Mouse (Mus musculus) neural tube, embryonic 14.5 days (tissue): ENCODE data around the gene Tdp1. TPM values are rescaled to one million over a fixed set of nuclear protein-coding genes. Genes with fewer than 3 reads are reported as not detected.

Experiments
- ATAC-seq: fragments of 200-750 bp; cut with Nextera tagmentation; 2 replicates; pipeline ENCODE4 v1.8.0; 2017; ENCODE audit warnings: low read depth, mild to moderate bottlenecking, moderate TSS enrichment, moderate library complexity
- H3K27ac ChIP-seq: fragments of 300-500 bp; sonication (generic); 2 replicates; pipeline ENCODE4 v1.5.1; 2014; ENCODE audit warnings: low read depth, mild to moderate bottlenecking, control low read depth, low read length, moderate library complexity, mixed read lengths
- H3K27me3 ChIP-seq: fragments of 300-500 bp; sonication (generic); 2 replicates; pipeline ENCODE4 v1.6.1; 2014; ENCODE audit warnings: low read length; ENCODE audit not compliant: control insufficient read depth, insufficient read depth
- H3K36me3 ChIP-seq: fragments of 300-500 bp; sonication (generic); 2 replicates; pipeline ENCODE4 v1.6.1; 2014; ENCODE audit warnings: low read length, mixed read lengths; ENCODE audit not compliant: control insufficient read depth, insufficient read depth
- H3K4me1 ChIP-seq: fragments of 300-500 bp; sonication (generic); 2 replicates; pipeline ENCODE4 v1.6.1; 2014; ENCODE audit warnings: low read length; ENCODE audit not compliant: control insufficient read depth, insufficient read depth
- H3K4me2 ChIP-seq: fragments of 300-500 bp; sonication (generic); 2 replicates; pipeline ENCODE4 v1.6.1; 2014; ENCODE audit warnings: mild to moderate bottlenecking, low read depth, low read length, control low read depth
- H3K4me3 ChIP-seq: fragments of 300-500 bp; sonication (generic); 2 replicates; pipeline ENCODE4 v1.5.1; 2014; ENCODE audit warnings: low read depth, low read length, control low read depth, mixed read lengths
- H3K9ac ChIP-seq: fragments of 300-500 bp; sonication (generic); replicated peaks from 2 replicates; pipeline ENCODE4 v1.6.1; 2014; ENCODE audit warnings: low read depth, mild to moderate bottlenecking, control low read depth, low read length, mixed read lengths
- H3K9me3 ChIP-seq: fragments of 300-500 bp; sonication (generic); 2 replicates; pipeline ENCODE4 v1.6.1; 2016; ENCODE audit warnings: low read length; ENCODE audit not compliant: control insufficient read depth
- WGBS: fragments of 180-500 bp; shearing (Covaris S2); extraction: QIAGEN DNeasy Blood & Tissue Kit; methylation state at CpG from one replicate; pipeline ENCODE4 v1.1.7; 2014; 5-methylcytosine and 5-hydroxymethylcytosine counted together
- polyA plus RNA-seq: library from polyadenylated mRNA; unstranded; fragments of >200 nt; fragmentation: Nextera tagmentation; extraction: Ambion mirVana; gene quantifications from 2 replicates; pipeline ENCODE4 v1.2.1, GENCODE M21; 2014

Tdp1 gene
- polyA plus RNA-seq, 1 experiment from 2014 or later: 42.8 TPM

- ATAC-seq: no peak
- no peaks in the 10 kb centered on the region for H3K9me3 ChIP-seq
- H3K4me1 ChIP-seq: no peaks in the 10 kb centered on the region
- H3K4me3 ChIP-seq: no peak overlapping the region
- H3K4me2 ChIP-seq: no peak overlapping the region
- 59% methylated on average over 7 of the region's 7 CpGs for whole genome bisulfite sequencing
- H3K9ac ChIP-seq: no peak overlapping the region
- H3K36me3 ChIP-seq: no peaks in the 10 kb centered on the region
- H3K27ac ChIP-seq: no peak overlapping the region
- peaks cover 11% of the 10 kb centered on the region for H3K27me3 ChIP-seq
These were observed 88.5 kb downstream of the Tdp1 start for GRCm38 (mm10) chr12:99972825-99973224.

GRCm38 (mm10) chr12:99973659-99974058, 89.3 kb downstream of the Tdp1 start:
- no peaks in the 10 kb centered on the region for H3K4me1 ChIP-seq
- H3K9me3 ChIP-seq: no peaks in the 10 kb centered on the region
- H3K36me3 ChIP-seq: no peaks in the 10 kb centered on the region
- H3K4me2 ChIP-seq: no peak overlapping the region
- 86% methylated on average over 1 of the region's 1 CpGs for WGBS
- H3K4me3 ChIP-seq: no peak overlapping the region
- H3K27ac ChIP-seq: no peak overlapping the region
- H3K9ac ChIP-seq: no peak overlapping the region
- no peak for ATAC-seq
- peaks cover 4% of the 10 kb centered on the region for H3K27me3 ChIP-seq

GRCm38 (mm10) chr12:99979541-99979940, 95.2 kb downstream of the Tdp1 start:
- no peak overlapping the region for H3K4me3 ChIP-seq
- H3K9ac ChIP-seq: no peak overlapping the region
- no peaks in the 10 kb centered on the region for H3K27me3 ChIP-seq
- no peaks in the 10 kb centered on the region for H3K4me1 ChIP-seq
- H3K27ac ChIP-seq: no peak overlapping the region
- 88% methylated on average over 4 of the region's 4 CpGs for WGBS
- no peak overlapping the region for H3K4me2 ChIP-seq
- H3K9me3 ChIP-seq: no peaks in the 10 kb centered on the region
- no peak for ATAC-seq
- no peaks in the 10 kb centered on the region for H3K36me3 ChIP-seq

DNA sequence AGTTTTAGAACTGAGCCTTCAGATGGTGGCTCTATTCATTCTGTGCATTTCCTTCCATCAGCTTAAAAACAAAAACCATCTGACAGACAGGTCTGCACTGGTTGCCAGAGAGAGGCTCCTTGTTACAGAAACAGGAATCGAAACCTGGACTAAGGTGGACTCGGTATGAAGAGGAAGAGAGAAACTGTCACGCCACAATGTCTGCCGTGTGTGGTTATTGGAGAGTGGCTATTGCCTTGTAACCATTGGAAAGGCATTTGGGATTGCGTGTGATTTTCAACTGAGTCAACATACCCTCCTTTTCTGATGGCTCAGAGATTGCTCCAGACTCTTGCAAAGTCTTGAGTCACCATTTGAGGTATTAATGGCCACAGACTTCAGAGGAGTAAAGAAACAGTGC, 102.5 kb downstream of the Tdp1 start:
- no peak for ATAC-seq
- H3K27ac ChIP-seq: no peak overlapping the region
- WGBS: 93% methylated on average over 5 of the region's 5 CpGs

DNA sequence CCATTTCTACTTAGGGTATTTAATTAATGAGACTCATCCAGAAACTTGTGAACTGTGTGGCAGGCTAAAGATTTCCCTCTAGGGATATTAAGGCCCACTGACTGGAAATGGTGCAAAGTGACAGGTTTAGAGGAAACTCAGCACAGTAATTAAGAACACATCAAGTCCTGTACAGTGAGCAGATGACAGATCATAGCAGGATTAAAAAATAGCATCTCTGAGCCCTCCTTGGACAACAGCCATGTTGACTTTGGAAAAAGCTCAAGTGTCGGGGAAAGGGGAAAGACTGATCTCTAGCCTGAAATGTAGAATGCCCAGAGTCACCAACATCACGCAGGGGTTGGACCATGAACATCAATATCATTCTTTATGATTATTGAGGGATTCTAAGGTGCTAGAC, 103.8 kb downstream of the Tdp1 start:
- H3K27ac ChIP-seq: no peak overlapping the region
- H3K27me3 ChIP-seq: no peaks in the 10 kb centered on the region
- H3K9ac ChIP-seq: no peak overlapping the region
- no peaks in the 10 kb centered on the region for H3K36me3 ChIP-seq
- no peak overlapping the region for H3K4me2 ChIP-seq
- no peak for ATAC-seq
- H3K4me3 ChIP-seq: no peak overlapping the region
- 89% methylated on average over 2 of the region's 2 CpGs for WGBS
- H3K9me3 ChIP-seq: no peaks in the 10 kb centered on the region
- no peaks in the 10 kb centered on the region for H3K4me1 ChIP-seq

More for the DNA sequence above, 102.5 kb downstream of the Tdp1 start:
- H3K4me3 ChIP-seq: no peak overlapping the region
- H3K9me3 ChIP-seq: no peaks in the 10 kb centered on the region
- no peaks in the 10 kb centered on the region for H3K27me3 ChIP-seq
- H3K36me3 ChIP-seq: no peaks in the 10 kb centered on the region
- H3K4me1 ChIP-seq: no peaks in the 10 kb centered on the region
- no peak overlapping the region for H3K4me2 ChIP-seq
- H3K9ac ChIP-seq: no peak overlapping the region

GRCm38 (mm10) chr12:99992362-99992862, 108.1 kb downstream of the Tdp1 start:
- ATAC-seq: no peak
- 92% methylated on average over 11 of the region's 11 CpGs for WGBS

DNA sequence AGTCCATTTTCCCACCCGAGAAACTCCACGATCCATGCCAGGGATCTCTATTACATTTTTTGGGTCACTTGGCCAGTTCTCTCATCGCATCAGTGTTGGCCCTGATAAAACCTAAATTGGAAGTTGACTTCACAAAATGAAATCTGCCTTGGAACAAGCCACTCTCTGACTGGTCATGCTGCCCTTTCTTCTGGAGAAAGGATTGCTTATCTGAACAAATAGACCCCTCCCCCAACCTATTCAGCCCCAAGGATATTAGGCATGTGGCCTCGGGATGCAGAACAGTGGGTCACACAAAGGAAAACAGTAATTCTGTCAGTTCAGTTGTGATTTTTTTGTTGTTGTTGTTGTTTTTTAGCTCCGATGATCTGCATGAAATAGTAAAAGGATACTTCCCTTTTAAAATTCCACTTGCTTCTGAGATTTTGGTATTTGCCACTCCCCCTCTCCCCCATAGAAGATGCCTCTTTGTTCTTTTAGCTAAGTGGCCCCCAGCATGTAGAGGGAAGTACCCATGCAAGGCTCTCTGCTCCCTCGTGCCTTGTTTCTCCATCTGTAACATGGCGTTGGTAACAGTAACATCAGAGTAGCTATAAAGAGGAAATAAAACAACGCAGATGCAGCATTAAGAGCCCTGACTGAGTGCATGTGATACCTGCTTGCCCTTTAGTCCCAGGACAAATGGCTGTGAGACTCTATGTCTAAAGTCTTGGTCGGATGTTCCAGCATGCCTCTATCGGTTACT, 109.0 kb downstream of the Tdp1 start:
- Histone ChIP-seq H3K9me3 (no peaks in the 10 kb centered on the region), H3K27ac (no peak overlapping the region), H3K9ac (no peak overlapping the region), H3K4me2 (no peak overlapping the region), H3K36me3 (no peaks in the 10 kb centered on the region), H3K4me1 (no peaks in the 10 kb centered on the region), H3K4me3 (no peak overlapping the region), H3K27me3 (no peaks in the 10 kb centered on the region)
- ATAC-seq: no peak
- WGBS: 67% methylated on average over 10 of the region's 10 CpGs

More at GRCm38 (mm10) chr12:99992362-99992862, 108.1 kb downstream of the Tdp1 start:
- H3K27ac ChIP-seq: no peak overlapping the region
- H3K9ac ChIP-seq: no peak overlapping the region
- H3K4me2 ChIP-seq: no peak overlapping the region
- H3K4me1 ChIP-seq: no peaks in the 10 kb centered on the region
- no peaks in the 10 kb centered on the region for H3K9me3 ChIP-seq
- H3K36me3 ChIP-seq: no peaks in the 10 kb centered on the region
- no peak overlapping the region for H3K4me3 ChIP-seq
- no peaks in the 10 kb centered on the region for H3K27me3 ChIP-seq

DNA sequence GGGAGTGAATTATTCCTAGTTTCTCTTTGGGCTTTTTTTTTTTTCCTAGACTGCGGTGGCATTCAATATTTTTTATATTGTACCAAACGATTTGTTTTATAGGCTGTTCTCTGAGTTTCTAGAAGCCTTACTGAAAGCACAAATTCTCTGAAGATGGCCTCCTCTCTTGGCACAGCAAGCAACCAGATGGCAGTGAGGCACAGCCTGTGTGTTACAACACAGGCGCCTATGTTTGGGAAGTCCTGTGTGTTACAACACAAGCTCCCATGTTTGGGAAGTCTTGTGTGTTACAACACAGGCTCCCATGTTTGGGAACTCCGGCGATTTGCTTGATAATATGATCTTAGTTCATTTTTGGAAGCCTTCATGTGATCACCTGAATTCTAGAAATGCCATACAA, 111.6 kb downstream of the Tdp1 start:
- Histone ChIP-seq H3K4me1 (no peaks in the 10 kb centered on the region), H3K36me3 (no peaks in the 10 kb centered on the region), H3K4me3 (no peak overlapping the region), H3K9ac (no peak overlapping the region), H3K27me3 (no peaks in the 10 kb centered on the region), H3K4me2 (no peak overlapping the region), H3K9me3 (no peaks in the 10 kb centered on the region), H3K27ac (no peak overlapping the region)
- no peak for ATAC-seq
- 90% methylated on average over 5 of the region's 5 CpGs for WGBS

DNA sequence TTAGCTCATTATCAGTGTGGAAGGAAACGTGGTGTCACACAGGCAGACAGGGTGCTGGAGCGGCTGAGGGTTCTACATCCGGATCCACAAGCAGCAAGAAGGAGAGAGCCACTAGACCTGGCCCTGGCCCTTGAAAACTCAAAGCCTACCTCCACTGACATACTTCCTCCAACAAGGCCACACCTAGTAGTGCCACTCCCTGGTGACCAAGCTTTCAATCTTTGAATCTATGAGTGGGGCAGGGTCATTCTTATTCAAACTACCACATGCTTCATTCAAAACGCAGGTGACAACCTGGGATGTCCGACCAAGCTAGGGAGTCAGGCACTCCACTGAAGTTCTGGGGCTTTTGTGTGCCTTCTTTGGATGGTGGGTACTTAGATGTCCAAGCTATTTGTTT, 115.4 kb downstream of the Tdp1 start:
- WGBS: 85% methylated on average over 5 of the region's 5 CpGs
- Histone ChIP-seq H3K9me3 (no peaks in the 10 kb centered on the region), H3K27me3 (no peaks in the 10 kb centered on the region), H3K27ac (no peak overlapping the region), H3K36me3 (no peaks in the 10 kb centered on the region), H3K9ac (no peak overlapping the region), H3K4me3 (no peak overlapping the region), H3K4me1 (no peaks in the 10 kb centered on the region), H3K4me2 (no peak overlapping the region)
- ATAC-seq: no peak
